Mouse (Mus musculus): ENCODE measurements at regions not wholly inside any gene's neighbourhood (a gene's known extent, or its start where the extent isn't known, plus 50 kb on each side); places are given as distances from the start of the nearest gene placed in this dataset.

GRCm38 (mm10) chr4:72329026-72329390, 128.3 kb upstream of the Tle1 start:
- DNase-seq (ENCODE audit: extremely low spot score): no peak

- DNase-seq (ENCODE audit: extremely low spot score): no peak
Observed at GRCm38 (mm10) chr4:72328282-72329025, 127.7 kb upstream of the Tle1 start.

GRCm38 (mm10) chr4:72324913-72325312, 124.2 kb upstream of the Tle1 start:
- no peak for DNase-seq (ENCODE audit: extremely low spot score)

GRCm38 (mm10) chr4:72285112-72285675, 84.5 kb upstream of the Tle1 start:
- DNase-seq (ENCODE audit: extremely low spot score): no peak

GRCm38 (mm10) chr4:72250531-72250930, 49.8 kb upstream of the Tle1 start:
- DNase-seq (ENCODE audit: extremely low spot score): no peak
